Mouse (Mus musculus): Measurements from ENCODE around the gene Tcstv3. TPM values are rescaled to one million over a fixed set of nuclear protein-coding genes. Genes with fewer than 3 reads are reported as not detected.
A peak's percentile ranks its signal among the peaks of the same experiment; 100 is the strongest.

Gene Tcstv3
- polyA plus RNA-seq, 1 experiment from 2014 or later = not detected

- WGBS = 24% methylated on average over 14 of the region's 14 CpGs
- TF ChIP-seq CTCF (IDR thresholded peaks at IDR 0.05) = peak; percentile 60
- TF ChIP-seq EP300 (IDR thresholded peaks at IDR 0.05) = no peak
Observed at GRCm38 (mm10) chr13:120313584-120313983, 3.1 kb upstream of the Tcstv3 start.

GRCm38 (mm10) chr13:120320183-120320582, 3.5 kb downstream of the Tcstv3 start:
- Histone ChIP-seq H3K4me2 (replicated peaks; ENCODE audit: low read depth, low read length) (no peak overlapping the region), H3K9me3 (ENCODE audit: low read length) (no peaks in the 10 kb centered on the region), H3K27me3 (replicated peaks; ENCODE audit: insufficient read depth, low read length) (no peaks in the 10 kb centered on the region), H3K4me1 (ENCODE audit: insufficient read depth, low read depth, low read length) (no peaks in the 10 kb centered on the region), H3K9ac (replicated peaks; ENCODE audit: low read depth) (no peak overlapping the region), H3K36me3 (ENCODE audit: insufficient read depth, low read length) (no peaks in the 10 kb centered on the region), H3K27ac (ENCODE audit: low read length) (no peak overlapping the region), H3K4me3 (ENCODE audit: low read depth, low read length) (no peak overlapping the region)
- DNase-seq (ENCODE audit: low spot score) = no peak
- no peak for ATAC-seq
- TF ChIP-seq EP300 (IDR thresholded peaks at IDR 0.05) (no peak), CTCF (IDR thresholded peaks at IDR 0.05) (no peak)
- 61% methylated on average over 3 of the region's 3 CpGs for WGBS

More at GRCm38 (mm10) chr13:120313584-120313983, 3.1 kb upstream of the Tcstv3 start:
- no peak overlapping the region for H3K4me3 ChIP-seq (ENCODE audit: low read depth, low read length)
- H3K9me3 ChIP-seq (ENCODE audit: low read length) = no peaks in the 10 kb centered on the region
- H3K4me2 ChIP-seq (replicated peaks; ENCODE audit: low read depth, low read length) = no peak overlapping the region
- H3K9ac ChIP-seq (replicated peaks; ENCODE audit: low read depth) = no peak overlapping the region
- no peaks in the 10 kb centered on the region for H3K36me3 ChIP-seq (ENCODE audit: insufficient read depth, low read length)
- no peak overlapping the region for H3K27ac ChIP-seq (ENCODE audit: low read length)
- H3K4me1 ChIP-seq (ENCODE audit: insufficient read depth, low read depth, low read length) = no peaks in the 10 kb centered on the region
- DNase-seq (ENCODE audit: low spot score) (peak; percentile 15), ATAC-seq (no peak)
- H3K27me3 ChIP-seq (replicated peaks; ENCODE audit: insufficient read depth, low read length) = no peaks in the 10 kb centered on the region

- Histone ChIP-seq H3K9me3 (ENCODE audit: low read length) (no peaks in the 10 kb centered on the region), H3K4me1 (ENCODE audit: insufficient read depth, low read depth, low read length) (no peaks in the 10 kb centered on the region), H3K27me3 (replicated peaks; ENCODE audit: insufficient read depth, low read length) (no peaks in the 10 kb centered on the region), H3K27ac (ENCODE audit: low read length) (no peak overlapping the region), H3K36me3 (ENCODE audit: insufficient read depth, low read length) (no peaks in the 10 kb centered on the region), H3K4me3 (ENCODE audit: low read depth, low read length) (no peak overlapping the region), H3K9ac (replicated peaks; ENCODE audit: low read depth) (no peak overlapping the region), H3K4me2 (replicated peaks; ENCODE audit: low read depth, low read length) (no peak overlapping the region)
- peak; percentile 5 for DNase-seq (ENCODE audit: low spot score)
- WGBS = 100% methylated on average over 1 of the region's 1 CpGs
- no peak for ATAC-seq
- TF ChIP-seq EP300 (IDR thresholded peaks at IDR 0.05) = no peak
- no peak for TF ChIP-seq CTCF (IDR thresholded peaks at IDR 0.05)
Observed at GRCm38 (mm10) chr13:120320721-120321120, 4.0 kb downstream of the Tcstv3 start.

Other genes with a start within 250 kb of the Tcstv3 start
- gene Gm20767, start 176.6 kb upstream of the Tcstv3 start, polyA plus RNA-seq (2015; fragmentation: Nextera tagmentation; extraction: Ambion mirVana) = not detected in 2 replicates
- not detected in 2 replicates for gene Gm21818, start 144.4 kb upstream of the Tcstv3 start, polyA plus RNA-seq (2015; fragmentation: Nextera tagmentation; extraction: Ambion mirVana)
- not detected in 2 replicates for gene Gm21762, start 100.9 kb upstream of the Tcstv3 start, polyA plus RNA-seq (2015; fragmentation: Nextera tagmentation; extraction: Ambion mirVana)
- gene Gm21731, start 77.8 kb upstream of the Tcstv3 start, polyA plus RNA-seq (2015; fragmentation: Nextera tagmentation; extraction: Ambion mirVana) = not detected in 2 replicates
- not detected in 2 replicates for gene AF067061, start 53.8 kb upstream of the Tcstv3 start, polyA plus RNA-seq (2015; fragmentation: Nextera tagmentation; extraction: Ambion mirVana)
- 0.36 and 0.46 TPM in 2 replicates for gene BC147527, start 16.5 kb upstream of the Tcstv3 start, polyA plus RNA-seq (2015; fragmentation: Nextera tagmentation; extraction: Ambion mirVana)